Mouse (Mus musculus) hematopoietic stem cell, adult 5-6 weeks (primary cell): Measurements from ENCODE around the gene Sox9. TPM values are rescaled to one million over a fixed set of nuclear protein-coding genes. Genes with fewer than 3 reads are reported as not detected.

Experiments used
- ATAC-seq, 2 experiments: fragments of 125-278 bp in 1 of 2; replicated peaks in 1 of 2; 2 replicates each; pipeline ENCODE4 v1.8.0; 2016 to 2017; ENCODE audit warnings: inconsistent platforms in 2 of 2, mild to moderate bottlenecking in 2 of 2, moderate number of reproducible peaks in 2 of 2, low read depth in 1 of 2, moderate TSS enrichment in 1 of 2; ENCODE audit not compliant: low FRiP score in 2 of 2, poor library complexity in 2 of 2, severe bottlenecking in 2 of 2, insufficient read depth in 1 of 2, low TSS enrichment in 1 of 2
- total RNA-seq: library from RNA; stranded (forward); fragments of 172-1452, 232-1000 nt; gene quantifications from 2 replicates; pipeline ENCODE4 v1.2.3, GENCODE M21; 2017

The Sox9 gene
- total RNA-seq, 1 experiment from 2014 or later: not detected

DNA sequence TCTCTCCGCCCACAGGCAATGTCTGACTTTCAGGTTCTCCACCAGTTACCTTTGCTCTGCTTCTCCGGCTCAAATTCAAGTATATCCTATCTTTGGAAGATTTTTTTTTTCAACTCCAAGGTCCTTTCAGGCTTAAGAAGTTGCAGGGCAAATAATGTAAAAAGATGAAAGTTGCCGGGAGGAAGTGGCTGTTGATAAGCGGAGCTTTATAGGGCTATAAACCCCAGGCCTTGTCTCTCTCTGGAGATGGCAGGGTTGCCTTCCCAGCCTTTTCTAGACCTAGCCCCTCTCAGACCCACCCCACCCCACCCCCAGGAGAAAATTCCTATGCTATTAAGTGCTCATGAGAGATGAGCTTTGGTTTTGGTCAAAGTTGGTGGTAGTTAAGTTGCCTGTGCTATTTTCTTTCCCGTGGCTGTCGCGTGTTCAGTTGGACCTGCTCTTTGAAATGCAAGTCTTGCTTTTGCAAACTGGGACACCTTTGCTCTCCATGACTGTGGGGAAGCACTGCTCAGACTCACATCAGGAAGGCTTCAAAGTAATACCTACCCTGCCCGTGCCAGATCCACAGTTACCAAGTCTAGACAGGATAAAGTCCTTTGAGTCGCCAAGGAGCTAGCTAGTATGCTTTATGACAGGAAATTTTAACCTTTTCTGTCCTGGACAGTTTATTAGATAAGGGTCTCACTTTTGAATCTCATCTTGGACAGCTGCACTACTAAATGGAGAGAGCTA lies 46.7 kb downstream of the Sox9 start:
- no peak for ATAC-seq

GRCm38 (mm10) chr11:112834245-112835005 lies 52.4 kb downstream of the Sox9 start:
- no peak for ATAC-seq

DNA sequence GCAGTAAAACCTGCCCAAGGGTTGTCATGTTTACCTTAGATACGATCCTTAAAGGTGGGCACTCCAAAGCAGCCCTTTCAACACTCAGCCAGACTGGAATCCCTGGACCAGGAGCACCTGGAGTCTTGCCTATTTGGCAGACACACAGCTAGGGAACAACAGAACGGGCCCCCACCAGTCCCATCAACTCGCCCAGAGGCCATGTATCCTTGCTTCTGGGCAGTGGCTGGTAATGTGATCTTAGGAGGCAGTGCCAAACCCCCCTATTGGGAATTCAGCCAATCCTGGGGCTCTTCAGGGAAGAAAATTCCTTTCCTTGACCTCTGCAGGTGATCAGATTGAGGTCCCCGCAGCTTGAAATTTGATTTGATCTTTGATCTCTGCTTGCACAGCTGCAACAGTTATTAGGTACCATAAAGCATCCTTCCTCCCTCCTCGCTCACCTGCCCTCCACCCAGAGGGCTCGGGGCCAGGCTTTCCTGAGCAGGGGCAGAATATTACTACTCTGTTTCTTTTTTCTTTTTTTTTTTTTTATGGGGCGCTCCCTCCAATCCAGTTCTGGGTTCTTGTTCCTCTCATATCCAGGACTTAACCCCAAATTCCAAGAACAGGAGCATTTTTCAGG lies 53.6 kb downstream of the Sox9 start:
- no peak for ATAC-seq
